Mouse (Mus musculus): ENCODE results near the gene Lsamp. TPM values are rescaled to one million over a fixed set of nuclear protein-coding genes. Genes with fewer than 3 reads are reported as not detected.

The Lsamp gene
- polyA plus RNA-seq, 1 experiment, result 0.31 TPM

- Histone ChIP-seq H3K36me3 (ENCODE audit: control insufficient read depth, insufficient read depth, low read length) (no peaks in the 10 kb centered on the region), H3K4me1 (ENCODE audit: control insufficient read depth, insufficient read depth, low read length) (no peaks in the 10 kb centered on the region), H3K4me3 (ENCODE audit: control insufficient read depth, low read depth, low read length) (no peak overlapping the region), H3K27ac (ENCODE audit: control insufficient read depth, insufficient read depth, low read depth, low read length) (no peak overlapping the region), H3K27me3 (ENCODE audit: control insufficient read depth, insufficient read depth, low read length) (no peaks in the 10 kb centered on the region)
- no peak for TF ChIP-seq CTCF (IDR thresholded peaks at IDR 0.05; ENCODE audit: control insufficient read depth, insufficient read depth, insufficient replicate concordance, low read depth, low read length)
- TF ChIP-seq POLR2A (IDR thresholded peaks at IDR 0.05; ENCODE audit: control insufficient read depth, low read depth, low read length), result no peak
These were observed 1760.9 kb downstream of the Lsamp start for GRCm38 (mm10) chr16:41745037-41745436.

DNA sequence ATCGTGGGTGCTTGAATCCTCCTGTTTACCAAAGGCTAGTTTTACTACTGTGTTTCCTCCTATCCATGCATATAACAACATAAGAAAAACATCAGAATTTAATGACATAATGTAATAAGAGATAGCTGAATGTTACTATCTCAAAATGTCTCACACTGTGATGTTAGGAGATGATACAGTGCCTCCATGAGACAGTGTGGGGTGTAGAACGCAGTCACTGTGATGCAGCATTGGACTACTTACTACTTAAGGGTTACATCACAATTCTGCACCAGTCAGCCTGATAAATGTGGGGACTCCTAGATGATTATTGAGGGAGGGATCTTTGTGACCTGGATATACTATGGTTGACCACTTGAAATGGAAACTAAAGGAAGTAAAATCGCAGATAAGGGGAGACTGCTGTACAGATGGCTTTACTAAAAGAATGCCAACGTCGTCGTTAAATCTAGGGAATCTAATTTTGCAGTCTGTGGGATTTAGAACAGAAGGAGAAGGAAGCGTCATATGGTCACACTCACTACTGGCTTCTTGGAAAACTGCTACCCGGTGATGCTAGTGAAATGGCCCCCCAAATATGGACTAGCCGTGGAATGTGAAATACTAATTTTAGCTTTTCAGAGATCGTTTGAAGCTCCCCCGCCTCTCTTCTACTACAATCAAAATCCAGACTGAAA is 1762.2 kb downstream of the Lsamp start:
- no peak for TF ChIP-seq CTCF (IDR thresholded peaks at IDR 0.05; ENCODE audit: control insufficient read depth, insufficient read depth, insufficient replicate concordance, low read depth, low read length)
- no peak for TF ChIP-seq POLR2A (IDR thresholded peaks at IDR 0.05; ENCODE audit: control insufficient read depth, low read depth, low read length)
- Histone ChIP-seq H3K27ac (ENCODE audit: control insufficient read depth, insufficient read depth, low read depth, low read length) (no peak overlapping the region), H3K4me3 (ENCODE audit: control insufficient read depth, low read depth, low read length) (no peak overlapping the region), H3K36me3 (ENCODE audit: control insufficient read depth, insufficient read depth, low read length) (no peaks in the 10 kb centered on the region), H3K27me3 (ENCODE audit: control insufficient read depth, insufficient read depth, low read length) (no peaks in the 10 kb centered on the region), H3K4me1 (ENCODE audit: control insufficient read depth, insufficient read depth, low read length) (no peaks in the 10 kb centered on the region)

GRCm38 (mm10) chr16:41747874-41748273 is 1763.7 kb downstream of the Lsamp start:
- H3K4me3 ChIP-seq (ENCODE audit: control insufficient read depth, low read depth, low read length), result no peak overlapping the region

DNA sequence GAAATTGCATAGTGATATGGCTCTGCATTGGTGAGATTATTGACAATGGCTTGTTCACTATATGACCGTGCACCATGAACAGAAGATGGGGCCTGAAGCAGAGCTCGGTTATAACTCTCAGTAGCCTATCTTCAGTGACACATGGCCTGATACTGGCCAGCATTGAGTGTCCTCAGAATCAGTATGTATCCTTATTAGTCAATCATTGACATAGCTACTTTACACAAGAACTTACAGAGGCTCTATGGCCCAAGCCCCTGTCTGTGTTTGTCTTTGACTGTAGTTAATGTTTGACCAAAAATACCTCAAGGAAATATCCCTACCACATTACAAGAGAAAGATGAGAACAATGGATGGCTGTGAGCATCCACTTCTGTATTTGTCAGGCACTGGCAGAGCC is 1764.6 kb downstream of the Lsamp start:
- no peaks in the 10 kb centered on the region for H3K4me1 ChIP-seq (ENCODE audit: control insufficient read depth, insufficient read depth, low read length)
- H3K4me3 ChIP-seq (ENCODE audit: control insufficient read depth, low read depth, low read length), result no peak overlapping the region
- H3K36me3 ChIP-seq (ENCODE audit: control insufficient read depth, insufficient read depth, low read length), result no peaks in the 10 kb centered on the region
- H3K27me3 ChIP-seq (ENCODE audit: control insufficient read depth, insufficient read depth, low read length), result no peaks in the 10 kb centered on the region
- no peak overlapping the region for H3K27ac ChIP-seq (ENCODE audit: control insufficient read depth, insufficient read depth, low read depth, low read length)
- TF ChIP-seq POLR2A (IDR thresholded peaks at IDR 0.05; ENCODE audit: control insufficient read depth, low read depth, low read length), result no peak
- TF ChIP-seq CTCF (IDR thresholded peaks at IDR 0.05; ENCODE audit: control insufficient read depth, insufficient read depth, insufficient replicate concordance, low read depth, low read length), result no peak

More at GRCm38 (mm10) chr16:41747874-41748273, 1763.7 kb downstream of the Lsamp start:
- Histone ChIP-seq H3K4me1 (ENCODE audit: control insufficient read depth, insufficient read depth, low read length) (no peaks in the 10 kb centered on the region), H3K27me3 (ENCODE audit: control insufficient read depth, insufficient read depth, low read length) (no peaks in the 10 kb centered on the region), H3K36me3 (ENCODE audit: control insufficient read depth, insufficient read depth, low read length) (no peaks in the 10 kb centered on the region), H3K27ac (ENCODE audit: control insufficient read depth, insufficient read depth, low read depth, low read length) (no peak overlapping the region)
- TF ChIP-seq CTCF (IDR thresholded peaks at IDR 0.05; ENCODE audit: control insufficient read depth, insufficient read depth, insufficient replicate concordance, low read depth, low read length) (no peak), POLR2A (IDR thresholded peaks at IDR 0.05; ENCODE audit: control insufficient read depth, low read depth, low read length) (no peak)

DNA sequence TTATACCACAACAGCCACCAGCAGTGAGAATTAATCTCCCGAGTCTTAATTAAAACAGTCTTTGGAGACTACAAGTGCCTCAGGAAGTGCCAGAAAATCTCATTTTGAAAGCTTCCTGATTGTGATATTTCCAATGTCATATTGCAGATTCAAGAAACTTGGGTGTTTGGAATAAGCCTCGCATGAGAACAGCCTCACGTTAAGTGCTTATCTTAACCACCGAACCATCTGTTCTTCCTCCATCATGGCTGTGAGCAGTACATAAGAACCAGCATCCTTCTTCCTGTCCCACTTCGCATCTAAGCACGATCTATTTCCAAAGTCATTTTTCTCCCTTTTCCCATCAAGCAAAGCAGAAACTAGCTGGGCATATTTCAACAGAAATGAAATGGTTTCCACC is 1780.1 kb downstream of the Lsamp start:
- H3K4me1 ChIP-seq (ENCODE audit: control insufficient read depth, insufficient read depth, low read length), result no peaks in the 10 kb centered on the region
- TF ChIP-seq POLR2A (IDR thresholded peaks at IDR 0.05; ENCODE audit: control insufficient read depth, low read depth, low read length) (no peak), CTCF (IDR thresholded peaks at IDR 0.05; ENCODE audit: control insufficient read depth, insufficient read depth, insufficient replicate concordance, low read depth, low read length) (no peak)
- H3K27me3 ChIP-seq (ENCODE audit: control insufficient read depth, insufficient read depth, low read length), result no peaks in the 10 kb centered on the region
- H3K27ac ChIP-seq (ENCODE audit: control insufficient read depth, insufficient read depth, low read depth, low read length), result no peak overlapping the region
- no peak overlapping the region for H3K4me3 ChIP-seq (ENCODE audit: control insufficient read depth, low read depth, low read length)
- no peaks in the 10 kb centered on the region for H3K36me3 ChIP-seq (ENCODE audit: control insufficient read depth, insufficient read depth, low read length)

DNA sequence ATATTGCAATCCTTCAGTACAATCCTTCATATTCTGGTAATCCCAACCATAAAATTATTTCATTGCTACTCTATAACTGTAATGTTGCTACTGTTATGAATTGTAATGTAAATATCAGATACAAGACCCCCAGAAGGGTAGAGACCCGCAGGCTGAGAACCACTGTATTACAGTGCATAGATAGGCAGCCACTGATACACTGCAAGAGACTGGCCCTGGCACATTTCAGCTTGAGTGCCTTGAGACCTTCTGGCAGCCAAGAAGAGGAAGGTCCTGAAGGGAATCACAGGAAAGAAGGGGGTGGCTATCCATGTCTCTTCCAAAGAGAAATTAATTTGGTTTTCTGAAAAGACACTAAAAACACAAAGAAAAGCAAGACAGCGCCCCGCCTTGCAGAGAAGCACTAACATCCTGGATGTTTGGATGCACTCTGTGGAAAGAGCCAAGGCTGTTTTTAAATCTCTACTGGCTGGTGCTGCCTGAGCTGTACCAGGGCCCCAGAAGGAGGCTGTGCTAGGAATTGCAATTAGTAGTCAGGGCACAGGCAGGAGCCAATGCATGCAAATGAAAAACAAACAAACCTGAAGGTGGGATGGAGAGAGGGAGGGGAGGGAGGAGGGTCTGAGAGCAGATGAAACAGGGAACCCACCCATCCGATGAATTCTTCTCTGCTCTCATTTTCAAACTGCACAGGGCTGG is 1787.4 kb downstream of the Lsamp start:
- H3K27me3 ChIP-seq (ENCODE audit: control insufficient read depth, insufficient read depth, low read length), result no peaks in the 10 kb centered on the region
- no peaks in the 10 kb centered on the region for H3K4me1 ChIP-seq (ENCODE audit: control insufficient read depth, insufficient read depth, low read length)
- no peak overlapping the region for H3K27ac ChIP-seq (ENCODE audit: control insufficient read depth, insufficient read depth, low read depth, low read length)
- H3K36me3 ChIP-seq (ENCODE audit: control insufficient read depth, insufficient read depth, low read length), result no peaks in the 10 kb centered on the region
- TF ChIP-seq CTCF (IDR thresholded peaks at IDR 0.05; ENCODE audit: control insufficient read depth, insufficient read depth, insufficient replicate concordance, low read depth, low read length) (no peak), POLR2A (IDR thresholded peaks at IDR 0.05; ENCODE audit: control insufficient read depth, low read depth, low read length) (no peak)
- H3K4me3 ChIP-seq (ENCODE audit: control insufficient read depth, low read depth, low read length), result no peak overlapping the region

GRCm38 (mm10) chr16:41777586-41777985 is 1793.4 kb downstream of the Lsamp start:
- Histone ChIP-seq H3K36me3 (ENCODE audit: control insufficient read depth, insufficient read depth, low read length) (no peaks in the 10 kb centered on the region), H3K27me3 (ENCODE audit: control insufficient read depth, insufficient read depth, low read length) (no peaks in the 10 kb centered on the region), H3K27ac (ENCODE audit: control insufficient read depth, insufficient read depth, low read depth, low read length) (no peak overlapping the region), H3K4me3 (ENCODE audit: control insufficient read depth, low read depth, low read length) (no peak overlapping the region), H3K4me1 (ENCODE audit: control insufficient read depth, insufficient read depth, low read length) (no peaks in the 10 kb centered on the region)
- TF ChIP-seq CTCF (IDR thresholded peaks at IDR 0.05; ENCODE audit: control insufficient read depth, insufficient read depth, insufficient replicate concordance, low read depth, low read length) (no peak), POLR2A (IDR thresholded peaks at IDR 0.05; ENCODE audit: control insufficient read depth, low read depth, low read length) (no peak)
